Mouse (Mus musculus) hindbrain, embryonic 10.5 days (tissue): ENCODE measurements around the gene Irs4. TPM values are rescaled to one million over a fixed set of nuclear protein-coding genes. Genes with fewer than 3 reads are reported as not detected.

ENCODE experiments used
- DNase-seq: peaks from one replicate; pipeline ENCODE4 v3.0.0-alpha.2; 2017; ENCODE audit warnings: low spot score
- H3K27ac ChIP-seq: fragments of 300-500 bp; sonication (generic); 2 replicates; pipeline ENCODE4 v1.5.1; 2016; ENCODE audit warnings: mild to moderate bottlenecking, moderate library complexity
- H3K27me3 ChIP-seq: fragments of 300-500 bp; sonication (generic); 2 replicates; pipeline ENCODE4 v1.6.1; 2016; ENCODE audit warnings: mild to moderate bottlenecking; ENCODE audit not compliant: poor library complexity, insufficient read depth, severe bottlenecking
- H3K36me3 ChIP-seq: fragments of 300-500 bp; sonication (generic); 2 replicates; pipeline ENCODE4 v1.6.1; 2016; ENCODE audit warnings: mild to moderate bottlenecking, moderate library complexity
- H3K4me1 ChIP-seq: fragments of 300-500 bp; sonication (generic); replicated peaks from 2 replicates; pipeline ENCODE4 v1.6.1; 2016; ENCODE audit warnings: mild to moderate bottlenecking
- H3K4me3 ChIP-seq: fragments of 300-500 bp; sonication (generic); 2 replicates; pipeline ENCODE4 v1.5.1; 2016; ENCODE audit warnings: mild to moderate bottlenecking, moderate library complexity
- H3K9me3 ChIP-seq: fragments of 300-500 bp; sonication (generic); 2 replicates; pipeline ENCODE4 v1.6.1; 2016; ENCODE audit warnings: mild to moderate bottlenecking, moderate library complexity
- WGBS: fragments of 180-500 bp; shearing (Covaris S2); methylation state at CpG from one replicate; pipeline ENCODE4 v1.1.7; 2016; 5-methylcytosine and 5-hydroxymethylcytosine counted together
- polyA plus RNA-seq: library from polyadenylated mRNA; unstranded; fragments of >200 nt; fragmentation: Nextera tagmentation; extraction: Ambion mirVana; gene quantifications from 2 replicates; pipeline ENCODE4 v1.2.1, GENCODE M21; 2016

The Irs4 gene
- polyA plus RNA-seq: 0.35 and 1.2 TPM in 2 replicates

DNA sequence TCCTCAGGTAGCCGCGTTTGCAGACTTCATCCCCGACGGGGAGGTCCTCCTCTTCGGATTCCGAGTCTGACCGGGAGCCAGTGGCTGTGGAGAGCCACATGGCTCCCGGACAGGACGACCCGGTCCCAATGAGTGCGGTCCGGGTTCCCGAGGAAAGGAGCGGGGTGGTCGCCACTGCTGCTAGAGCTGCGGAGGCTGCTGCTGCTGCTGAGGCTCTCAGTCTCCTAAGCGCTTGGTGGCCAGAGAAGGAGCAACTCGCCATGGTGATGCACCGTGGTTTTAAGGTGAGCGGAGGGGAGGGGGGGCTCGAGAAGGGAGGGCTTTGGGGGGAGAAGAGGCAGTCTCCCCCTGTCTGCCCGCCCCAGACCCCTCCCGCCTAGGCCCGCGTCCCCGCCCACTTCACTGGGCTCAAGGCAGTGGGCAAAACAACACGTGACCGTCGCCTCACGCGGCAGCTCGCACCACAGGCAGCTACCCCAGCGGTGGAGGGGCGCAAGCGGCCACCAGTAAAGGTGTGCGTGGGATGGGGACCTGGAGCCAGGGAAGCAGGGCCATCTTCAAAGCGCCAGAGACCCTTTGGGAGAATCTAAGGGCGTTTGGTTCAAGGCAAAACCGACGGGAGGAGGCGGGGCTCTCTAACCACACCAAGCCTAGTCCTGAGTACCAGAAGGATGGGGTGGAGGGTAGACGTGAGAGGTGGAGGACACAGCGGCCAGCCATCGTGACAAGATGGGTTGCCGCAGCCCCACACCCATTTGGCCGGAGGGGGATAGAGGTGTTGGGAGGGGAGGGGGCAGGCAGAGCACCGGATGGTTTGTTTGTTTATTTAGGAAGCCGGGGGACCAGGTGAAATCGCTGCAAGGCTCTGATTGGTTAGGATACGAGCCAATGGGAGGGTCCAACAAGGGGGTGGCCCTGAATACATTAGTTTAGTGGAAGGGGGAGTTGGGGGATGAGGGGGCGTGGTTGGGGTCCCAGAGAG, at the start of gene Irs4:
TSS of gene Irs4 (minus strand) at position 327 of the 982 bp plus-strand sequence.
- H3K4me3 ChIP-seq: peak within 1 kb of the TSS; percentile 54
- no peak within 1 kb of the TSS for H3K27ac ChIP-seq
- H3K27me3 ChIP-seq: peaks cover 90% of the 10 kb centered on the region
- no peaks in the 10 kb centered on the region for H3K36me3 ChIP-seq
- peaks cover 7% of the 10 kb centered on the region; the same call in 1 of the 2 replicates for H3K4me1 ChIP-seq
- no peaks in the 10 kb centered on the region for H3K9me3 ChIP-seq
- DNase-seq: peak; percentile 55
- 20% methylated on average over 51 of the region's 51 CpGs for WGBS

DNA sequence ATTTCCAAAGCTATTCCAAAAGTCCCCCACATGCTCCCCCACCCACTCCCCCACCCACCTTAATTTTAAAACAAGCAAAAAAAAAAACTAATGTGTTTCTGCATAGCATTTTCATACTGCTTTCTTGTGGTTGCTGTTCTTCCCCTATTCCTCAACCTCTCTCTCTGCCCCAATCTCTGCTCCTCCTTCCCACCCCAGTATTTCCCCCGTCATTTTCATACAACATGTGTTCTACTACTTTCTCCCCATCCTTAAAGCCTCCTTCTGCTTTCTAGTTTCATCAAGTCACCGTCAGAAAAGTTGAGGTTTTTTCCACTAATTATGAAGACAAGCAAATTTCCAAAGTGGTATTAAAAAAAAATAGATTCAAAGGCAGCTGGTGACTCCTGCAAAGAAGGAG, 25.3 kb upstream of the Irs4 start:
- H3K9me3 ChIP-seq: no peaks in the 10 kb centered on the region
- H3K36me3 ChIP-seq: no peaks in the 10 kb centered on the region
- 74% methylated on average over 2 of the region's 2 CpGs for WGBS
- no peaks in the 10 kb centered on the region for H3K4me1 ChIP-seq
- DNase-seq: no peak
- H3K27ac ChIP-seq: no peak overlapping the region
- no peaks in the 10 kb centered on the region; the same call in 1 of the 2 replicates for H3K27me3 ChIP-seq
- no peak overlapping the region for H3K4me3 ChIP-seq

- H3K27me3 ChIP-seq: peaks cover 53% of the 10 kb centered on the region
- H3K36me3 ChIP-seq: no peaks in the 10 kb centered on the region
- H3K4me3 ChIP-seq: no peak overlapping the region
- H3K4me1 ChIP-seq: no peaks in the 10 kb centered on the region
- H3K27ac ChIP-seq: no peak overlapping the region
- H3K9me3 ChIP-seq: no peaks in the 10 kb centered on the region
- DNase-seq: no peak
- 68% methylated on average over 5 of the region's 5 CpGs for WGBS
Measured at GRCm38 (mm10) chrX:141729570-141729969, 4.5 kb upstream of the Irs4 start.

GRCm38 (mm10) chrX:141724391-141724891, 622 bp downstream of the Irs4 start:
- 26% methylated on average over 52 of the region's 52 CpGs for whole genome bisulfite sequencing
- no peak overlapping the region for H3K27ac ChIP-seq
- peak; percentile 42 for DNase-seq
- H3K4me1 ChIP-seq: peaks cover 9% of the 10 kb centered on the region; the same call in 1 of the 2 replicates
- no peaks in the 10 kb centered on the region for H3K9me3 ChIP-seq
- H3K36me3 ChIP-seq: no peaks in the 10 kb centered on the region
- H3K4me3 ChIP-seq: peak overlapping the region; percentile 54
- peaks cover 95% of the 10 kb centered on the region for H3K27me3 ChIP-seq

DNA sequence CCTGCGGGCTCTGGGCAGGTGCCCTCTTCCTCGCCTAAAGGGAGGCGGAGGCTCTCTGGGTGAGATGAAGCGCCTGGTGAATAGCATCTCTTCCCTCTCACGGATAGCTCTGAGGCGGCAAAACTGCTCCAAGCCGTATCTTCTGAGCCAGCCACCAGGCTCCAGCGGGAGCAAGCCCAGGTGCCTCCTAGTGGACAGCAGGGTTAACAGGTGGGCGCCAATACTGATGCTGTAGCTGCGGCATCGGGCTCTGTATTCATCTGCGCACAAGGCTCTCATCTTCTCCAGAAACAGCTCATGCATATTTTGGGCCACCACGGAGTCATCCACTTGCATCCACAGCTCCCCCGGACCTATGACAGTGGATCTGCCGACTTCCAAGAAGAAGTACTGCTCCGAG, 1.1 kb downstream of the Irs4 start:
- Histone ChIP-seq H3K36me3 (no peaks in the 10 kb centered on the region), H3K27ac (no peak overlapping the region), H3K27me3 (peaks cover 95% of the 10 kb centered on the region), H3K9me3 (no peaks in the 10 kb centered on the region), H3K4me3 (peak overlapping the region; percentile 54), H3K4me1 (peaks cover 9% of the 10 kb centered on the region; the same call in 1 of the 2 replicates)
- peak; percentile 25 for DNase-seq
- WGBS: 24% methylated on average over 16 of the region's 16 CpGs

- peaks cover 9% of the 10 kb centered on the region; the same call in 1 of the 2 replicates for H3K4me1 ChIP-seq
- peaks cover 80% of the 10 kb centered on the region for H3K27me3 ChIP-seq
- no peaks in the 10 kb centered on the region for H3K9me3 ChIP-seq
- no peak overlapping the region; the same call in 1 of the 2 replicates for H3K27ac ChIP-seq
- peak; percentile 37 for DNase-seq
- H3K4me3 ChIP-seq: peak overlapping the region; percentile 53
- no peaks in the 10 kb centered on the region for H3K36me3 ChIP-seq
- 14% methylated on average over 33 of the region's 33 CpGs for WGBS
Measured at GRCm38 (mm10) chrX:141721725-141722124, 3.3 kb downstream of the Irs4 start.

Other genes with a start within 250 kb of the Irs4 start
- gene Col4a5, start 249.9 kb downstream of the Irs4 start, polyA plus RNA-seq: 14.4 and 14.7 TPM in 2 replicates
- 0.34 and 0.92 TPM in 2 replicates for gene Gm15294, start 150.0 kb upstream of the Irs4 start, polyA plus RNA-seq